Mouse (Mus musculus): ENCODE results near the gene Tmem213. TPM values are rescaled to one million over a fixed set of nuclear protein-coding genes. Genes with fewer than 3 reads are reported as not detected.

The Tmem213 gene
- 0.22 TPM in 1 of 2 replicates, not detected in the other for polyA plus RNA-seq (2012; rRNA removed)

DNA sequence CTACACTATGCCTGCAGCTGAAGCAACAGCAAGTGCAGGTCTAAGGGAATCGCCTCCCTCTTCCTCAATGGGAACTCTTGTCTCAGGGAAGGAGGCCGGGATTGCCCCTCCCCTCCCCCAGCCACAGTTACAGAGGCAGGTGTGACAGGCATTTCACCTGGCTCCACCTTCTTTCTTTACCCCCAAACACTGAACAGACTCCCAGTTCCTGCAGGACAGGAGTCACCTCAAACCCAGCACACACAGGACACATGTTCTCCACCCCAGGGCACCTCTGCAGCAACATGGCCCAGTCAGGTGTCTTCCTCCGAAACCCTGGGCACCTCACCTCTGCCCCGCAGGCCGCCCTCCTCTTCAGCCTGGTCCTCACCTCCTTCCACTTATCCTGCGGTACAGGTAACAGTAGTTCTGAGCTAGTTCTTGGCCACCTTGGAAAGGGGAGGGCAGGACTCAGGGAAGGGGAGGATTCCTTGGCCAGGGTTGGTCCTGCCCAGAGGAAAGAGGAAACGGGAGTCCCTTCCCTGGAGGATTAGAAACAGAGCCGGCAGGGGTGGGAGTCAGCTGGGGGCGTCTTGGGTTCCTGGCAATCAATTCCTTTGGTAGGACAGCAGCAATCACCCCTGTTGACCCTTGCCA, at the start of gene Tmem213:
Tmem213 (plus strand) TSS at position 96 of the 636 bp plus-strand sequence.

GRCm38 (mm10) chr6:38124207-38124835, 15.3 kb downstream of the Tmem213 start, which contains the start of gene Atp6v0a4:
Gene Atp6v0a4 (minus strand): TSS chr6:38124586.

Other genes starting within 250 kb of the Tmem213 start
- 14.4 and 14.7 TPM in 2 replicates for gene Trim24, start 238.4 kb upstream of the Tmem213 start, polyA plus RNA-seq (2012; rRNA removed)
- gene Svopl, start 62.3 kb upstream of the Tmem213 start, polyA plus RNA-seq (2012; rRNA removed) = 2.2 and 4.1 TPM in 2 replicates
- 0.80 and 1.2 TPM in 2 replicates for gene Atp6v0a4, start 15.3 kb downstream of the Tmem213 start, polyA plus RNA-seq (2012; rRNA removed)
- gene D630045J12Rik, start 144.8 kb downstream of the Tmem213 start, polyA plus RNA-seq (2012; rRNA removed) = 1.5 TPM in 2 replicates
- 1.4 and 1.9 TPM in 2 replicates for gene Zc3hav1l, start 190.0 kb downstream of the Tmem213 start, polyA plus RNA-seq (2012; rRNA removed)
- 24.5 and 26.5 TPM in 2 replicates for gene Zc3hav1, start 245.3 kb downstream of the Tmem213 start, polyA plus RNA-seq (2012; rRNA removed)